Mouse (Mus musculus) heart, embryonic 11.5 days (tissue): ENCODE measurements at regions not wholly inside any gene's neighbourhood (a gene's known extent, or its start where the extent isn't known, plus 50 kb on each side); places are given as distances from the start of the nearest gene placed in this dataset.

Experiments
- ATAC-seq: fragments of 200-750 bp; cut with Nextera tagmentation; replicated peaks from 2 replicates; pipeline ENCODE4 v1.8.0; 2017; ENCODE audit warnings: moderate library complexity; ENCODE audit not compliant: insufficient number of reproducible peaks, low FRiP score, low TSS enrichment
- H3K27ac ChIP-seq: fragments of 300-500 bp; sonication (generic); 2 replicates; pipeline ENCODE4 v1.5.1; 2014; ENCODE audit warnings: mild to moderate bottlenecking, low read depth, low read length
- H3K27me3 ChIP-seq: fragments of 300-500 bp; sonication (generic); 2 replicates; pipeline ENCODE4 v1.6.1; 2014; ENCODE audit warnings: mild to moderate bottlenecking, low read length, mixed read lengths; ENCODE audit not compliant: control insufficient read depth, insufficient read depth
- H3K36me3 ChIP-seq: fragments of 300-500 bp; sonication (generic); 2 replicates; pipeline ENCODE4 v1.6.1; 2014; ENCODE audit warnings: mild to moderate bottlenecking, low read length, moderate library complexity, mixed read lengths; ENCODE audit not compliant: control insufficient read depth, insufficient read depth
- H3K4me1 ChIP-seq: fragments of 300-500 bp; sonication (generic); 2 replicates; pipeline ENCODE4 v1.6.1; 2014; ENCODE audit warnings: low read length; ENCODE audit not compliant: control insufficient read depth, insufficient read depth
- H3K4me2 ChIP-seq: fragments of 300-500 bp; sonication (generic); 2 replicates; pipeline ENCODE4 v1.6.1; 2014; ENCODE audit warnings: mild to moderate bottlenecking, moderate library complexity
- H3K4me3 ChIP-seq: fragments of 300-500 bp; sonication (generic); 2 replicates; pipeline ENCODE4 v1.5.1; 2014; ENCODE audit warnings: low read depth, low read length
- H3K9ac ChIP-seq: fragments of 300-500 bp; sonication (generic); 2 replicates; pipeline ENCODE4 v1.6.1; 2014; ENCODE audit warnings: mild to moderate bottlenecking, low read depth, low read length, moderate library complexity
- H3K9me3 ChIP-seq: fragments of 300-500 bp; sonication (generic); replicated peaks from 2 replicates; pipeline ENCODE4 v1.6.1; 2016; ENCODE audit warnings: low read length; ENCODE audit not compliant: control insufficient read depth
- WGBS: fragments of 180-500 bp; shearing (Covaris S2); extraction: QIAGEN DNeasy Blood & Tissue Kit; methylation state at CpG from one replicate; pipeline ENCODE4 v1.1.7; 2014; ENCODE audit not compliant: insufficient replicate concordance; 5-methylcytosine and 5-hydroxymethylcytosine counted together

DNA sequence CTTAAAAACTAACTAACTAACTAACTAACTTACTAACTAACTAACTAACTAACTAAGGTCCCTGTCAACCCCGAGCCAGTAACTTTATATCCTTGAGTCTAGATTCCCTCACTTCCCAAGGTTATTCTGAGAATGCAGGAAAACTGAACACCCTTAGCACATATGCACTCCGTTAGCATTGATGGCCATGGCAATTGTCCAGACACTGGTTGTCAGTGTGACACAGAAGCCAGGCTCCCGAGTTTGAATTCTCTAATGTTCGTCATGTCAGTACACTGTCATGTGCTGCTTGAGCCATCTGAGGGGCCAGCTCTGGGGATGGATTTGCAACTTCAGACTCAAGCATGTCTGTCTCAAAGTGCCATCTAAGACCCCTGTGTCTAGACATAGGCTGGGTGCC, 217.3 kb upstream of the Auts2 start:
- no peaks in the 10 kb centered on the region for H3K36me3 ChIP-seq
- H3K4me1 ChIP-seq, result no peaks in the 10 kb centered on the region
- no peak for ATAC-seq
- H3K27me3 ChIP-seq, result 0 out of 2 replicates have a peak, but pooled peaks cover 2% of the 10 kb centered on the region
- no peak overlapping the region for H3K9ac ChIP-seq
- H3K4me2 ChIP-seq, result no peak overlapping the region
- H3K27ac ChIP-seq, result no peak overlapping the region
- no peak overlapping the region for H3K4me3 ChIP-seq
- 65% methylated on average over 4 of the region's 4 CpGs for WGBS
- H3K9me3 ChIP-seq, result no peaks in the 10 kb centered on the region

GRCm38 (mm10) chr5:132759751-132760150, 216.6 kb upstream of the Auts2 start:
- no peak for ATAC-seq
- no peak overlapping the region for H3K4me2 ChIP-seq
- WGBS, result 73% methylated on average over 6 of the region's 6 CpGs

DNA sequence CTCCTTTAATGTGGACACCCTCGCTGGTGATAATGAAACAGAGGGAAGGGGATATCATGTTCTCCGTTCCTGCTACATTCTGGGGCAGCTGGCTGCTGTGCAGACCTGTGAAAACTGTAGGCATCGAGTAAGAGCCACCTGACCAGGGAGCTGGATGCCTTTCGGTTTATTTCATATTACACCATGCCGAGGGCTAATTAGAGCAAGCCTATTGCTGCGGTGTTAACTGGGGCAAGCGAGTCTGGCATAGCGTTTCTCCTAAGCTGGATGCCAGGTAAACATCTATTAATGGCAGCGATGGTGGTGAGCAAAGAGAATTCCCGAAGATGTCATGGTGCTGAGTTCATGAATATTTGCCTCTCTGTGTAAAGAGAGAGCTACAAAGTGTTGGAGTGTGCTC, 215.8 kb upstream of the Auts2 start:
- 0 out of 2 replicates have a peak, but pooled peaks cover 2% of the 10 kb centered on the region for H3K27me3 ChIP-seq
- no peak for ATAC-seq
- no peak overlapping the region for H3K4me2 ChIP-seq
- WGBS, result 75% methylated on average over 10 of the region's 10 CpGs
- no peaks in the 10 kb centered on the region for H3K9me3 ChIP-seq
- H3K27ac ChIP-seq, result no peak overlapping the region
- H3K4me1 ChIP-seq, result no peaks in the 10 kb centered on the region
- no peak overlapping the region for H3K4me3 ChIP-seq
- no peaks in the 10 kb centered on the region for H3K36me3 ChIP-seq
- H3K9ac ChIP-seq, result no peak overlapping the region

More at GRCm38 (mm10) chr5:132759751-132760150, 216.6 kb upstream of the Auts2 start:
- no peaks in the 10 kb centered on the region for H3K9me3 ChIP-seq
- 0 out of 2 replicates have a peak, but pooled peaks cover 2% of the 10 kb centered on the region for H3K27me3 ChIP-seq
- H3K9ac ChIP-seq, result no peak overlapping the region
- H3K36me3 ChIP-seq, result no peaks in the 10 kb centered on the region
- no peak overlapping the region for H3K4me3 ChIP-seq
- H3K27ac ChIP-seq, result no peak overlapping the region
- H3K4me1 ChIP-seq, result no peaks in the 10 kb centered on the region

- Histone ChIP-seq H3K4me3 (no peak overlapping the region), H3K9ac (no peak overlapping the region), H3K4me1 (no peaks in the 10 kb centered on the region), H3K27ac (no peak overlapping the region), H3K36me3 (no peaks in the 10 kb centered on the region), H3K27me3 (no peaks in the 10 kb centered on the region), H3K9me3 (no peaks in the 10 kb centered on the region), H3K4me2 (no peak overlapping the region)
- no peak for ATAC-seq
- 79% methylated on average over 5 of the region's 5 CpGs for WGBS
These were observed 194.8 kb upstream of the Auts2 start for GRCm38 (mm10) chr5:132737966-132738365.

DNA sequence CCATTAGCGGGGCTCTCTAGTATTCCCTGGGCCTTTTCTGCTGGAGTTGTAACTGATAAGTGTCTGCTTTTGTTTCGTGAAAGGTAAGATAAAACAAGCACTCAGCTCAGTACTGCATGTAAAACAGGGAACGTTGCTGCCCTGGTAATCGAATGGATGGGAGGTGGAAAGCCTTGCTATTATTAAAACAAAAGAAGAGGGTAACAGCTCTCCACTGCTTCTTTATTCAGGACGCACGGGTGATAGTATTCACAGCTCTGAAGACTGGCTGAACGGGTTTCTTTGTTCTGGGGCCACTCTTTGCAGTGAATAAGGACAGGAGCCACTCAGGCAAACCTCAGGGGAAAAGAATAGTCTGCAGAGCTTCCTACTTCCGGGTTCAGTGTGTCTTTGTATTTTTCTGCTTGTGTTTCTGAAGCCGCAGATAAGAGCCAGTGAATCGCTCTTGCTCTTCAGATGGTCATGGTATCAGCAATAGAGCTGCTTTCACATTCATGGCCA, 185.6 kb upstream of the Auts2 start:
- no peaks in the 10 kb centered on the region for H3K4me1 ChIP-seq
- H3K9me3 ChIP-seq, result no peaks in the 10 kb centered on the region
- ATAC-seq, result no peak
- peak overlapping the region; percentile 3; the same call in 1 of the 2 replicates for H3K4me2 ChIP-seq
- H3K27ac ChIP-seq, result no peak overlapping the region
- no peaks in the 10 kb centered on the region for H3K36me3 ChIP-seq
- H3K4me3 ChIP-seq, result no peak overlapping the region
- no peak overlapping the region for H3K9ac ChIP-seq
- 19% methylated on average over 10 of the region's 10 CpGs for WGBS
- H3K27me3 ChIP-seq, result peaks cover 8% of the 10 kb centered on the region; the same call in 1 of the 2 replicates

DNA sequence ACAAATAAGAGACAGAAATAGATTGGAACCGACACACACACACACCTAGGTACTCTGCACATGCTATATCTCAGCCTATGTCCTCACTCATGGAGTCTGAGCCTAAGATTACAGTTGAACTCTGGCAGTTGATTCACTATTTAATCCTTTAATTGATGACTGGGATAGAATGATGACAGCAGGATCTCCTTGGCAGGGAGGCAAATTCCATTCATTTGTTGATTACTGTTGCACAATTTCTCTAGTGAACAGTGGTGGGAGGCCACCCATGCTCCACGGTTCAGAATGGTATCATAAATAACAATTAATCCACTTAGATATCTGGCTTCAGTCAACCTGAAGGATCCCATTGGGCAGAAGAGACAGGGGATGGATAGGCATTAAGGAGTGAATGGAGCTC, 181.3 kb upstream of the Auts2 start:
- 60% methylated on average over 2 of the region's 2 CpGs for WGBS
- no peak for ATAC-seq
- H3K4me1 ChIP-seq, result no peaks in the 10 kb centered on the region
- H3K9me3 ChIP-seq, result no peaks in the 10 kb centered on the region
- H3K27ac ChIP-seq, result no peak overlapping the region
- H3K36me3 ChIP-seq, result no peaks in the 10 kb centered on the region
- H3K4me3 ChIP-seq, result no peak overlapping the region
- peaks cover 11% of the 10 kb centered on the region for H3K27me3 ChIP-seq
- no peak overlapping the region for H3K9ac ChIP-seq
- H3K4me2 ChIP-seq, result no peak overlapping the region

DNA sequence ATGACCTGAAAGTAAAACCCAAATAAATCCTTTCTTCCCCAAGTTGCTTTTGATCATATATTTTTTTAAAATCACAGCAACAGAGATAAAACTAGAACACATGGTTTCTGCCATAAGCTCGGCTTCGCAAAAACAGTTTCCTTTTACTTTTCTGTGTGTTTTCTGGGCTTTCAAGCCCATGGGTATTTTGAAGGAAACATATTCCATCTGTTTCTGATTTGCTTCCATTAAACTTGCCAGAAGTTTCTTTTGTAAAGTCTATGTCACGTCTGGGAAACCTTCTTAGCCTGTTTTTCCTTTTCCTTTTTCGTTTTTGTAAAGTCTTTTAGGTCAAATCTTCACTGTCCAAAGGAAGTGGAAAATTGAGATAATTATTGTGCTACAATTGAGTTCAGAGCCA, 167.2 kb upstream of the Auts2 start:
- no peak for ATAC-seq
- H3K27me3 ChIP-seq, result no peaks in the 10 kb centered on the region
- H3K36me3 ChIP-seq, result no peaks in the 10 kb centered on the region
- 70% methylated on average over 4 of the region's 4 CpGs for WGBS
- H3K4me1 ChIP-seq, result no peaks in the 10 kb centered on the region
- H3K4me3 ChIP-seq, result no peak overlapping the region
- no peak overlapping the region for H3K9ac ChIP-seq
- no peak overlapping the region for H3K4me2 ChIP-seq
- no peaks in the 10 kb centered on the region for H3K9me3 ChIP-seq
- no peak overlapping the region for H3K27ac ChIP-seq

DNA sequence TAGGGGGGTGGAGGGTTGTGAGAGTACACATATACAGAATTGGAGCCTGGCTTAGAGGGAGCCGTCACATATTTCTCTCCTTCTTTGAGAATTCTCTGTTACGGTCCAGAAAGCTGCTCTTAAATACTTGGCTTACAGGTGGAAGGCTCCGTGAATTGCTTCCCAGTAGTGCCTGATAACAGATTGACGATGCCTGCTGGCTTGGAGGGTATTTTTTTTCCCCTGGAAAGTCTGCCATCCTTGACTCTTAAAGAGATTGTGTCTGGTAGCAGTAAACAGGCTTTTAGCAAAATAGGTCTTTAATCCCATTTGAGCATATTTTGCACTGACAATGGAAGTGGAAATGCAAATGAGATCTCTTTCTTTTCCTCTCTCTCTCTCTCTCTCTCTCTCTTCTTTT, 164.4 kb upstream of the Auts2 start:
- ATAC-seq, result no peak
- Histone ChIP-seq H3K9me3 (no peaks in the 10 kb centered on the region), H3K27ac (no peak overlapping the region), H3K9ac (no peak overlapping the region), H3K27me3 (no peaks in the 10 kb centered on the region), H3K36me3 (no peaks in the 10 kb centered on the region), H3K4me2 (no peak overlapping the region), H3K4me1 (no peaks in the 10 kb centered on the region), H3K4me3 (no peak overlapping the region)
- 59% methylated on average over 4 of the region's 4 CpGs for WGBS

GRCm38 (mm10) chr5:132703455-132704100, 160.4 kb upstream of the Auts2 start:
- 66% methylated on average over 10 of the region's 10 CpGs for WGBS
- no peaks in the 10 kb centered on the region for H3K27me3 ChIP-seq
- no peak for ATAC-seq
- no peak overlapping the region for H3K27ac ChIP-seq
- H3K4me3 ChIP-seq, result no peak overlapping the region
- H3K4me1 ChIP-seq, result no peaks in the 10 kb centered on the region
- H3K36me3 ChIP-seq, result no peaks in the 10 kb centered on the region
- no peaks in the 10 kb centered on the region for H3K9me3 ChIP-seq
- no peak overlapping the region for H3K4me2 ChIP-seq
- H3K9ac ChIP-seq, result no peak overlapping the region
